In the genomic region with DNA sequence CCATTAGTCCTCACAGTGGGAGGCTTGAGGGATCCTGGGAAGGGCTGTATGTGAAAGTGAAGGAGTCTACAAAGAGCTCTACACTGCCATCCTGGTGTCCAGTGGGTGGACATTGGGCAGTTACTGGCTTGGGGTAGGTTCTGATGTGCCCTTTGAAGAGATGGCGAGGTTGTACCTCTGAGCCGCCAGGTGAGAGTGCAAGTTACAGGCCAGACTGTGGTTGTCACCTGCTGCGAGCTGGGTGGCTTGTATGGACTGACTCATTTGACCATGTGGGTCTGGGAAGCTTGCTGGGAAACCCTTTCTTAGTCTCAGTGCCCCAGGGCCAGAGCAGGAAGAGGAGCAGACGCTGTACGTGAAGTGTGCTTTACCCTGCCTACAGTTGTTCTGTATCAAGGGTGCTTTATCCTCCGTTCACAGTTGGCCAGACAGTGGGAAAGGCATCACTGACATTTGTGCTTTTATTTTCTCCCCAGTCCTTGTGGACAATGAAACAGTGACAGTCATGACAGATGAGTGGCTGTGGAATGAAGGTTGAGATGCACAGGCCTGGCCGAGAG, we compare ENCODE assay signal across 24 mouse cellular contexts. TPM values are rescaled to one million over a fixed set of nuclear protein-coding genes. Genes with fewer than 3 reads are reported as not detected.
A peak's percentile ranks its signal among the peaks of the same experiment; 100 is the strongest.
DNase-seq lines count a peak whose midpoint lies in the region; ATAC-seq and TF ChIP-seq lines count a peak whose summit lies in the region.
"Had no signal": no experiment of that assay in that cellular context is flagged by ENCODE, and none has a peak within 500 bp of the region (broad histone marks: within the 10 kb centered on the region; RNA-seq: fewer than 3 reads in every experiment).

No protein-coding gene starts in this region.

- H3K36me3 ChIP-seq in heart, embryonic 12.5 days = peaks cover 16% of the 10 kb centered on the region; the same call in 1 of the 2 replicates
- 0 out of 2 replicates have a peak, but pooled peaks cover 2% of the 10 kb centered on the region for H3K36me3 ChIP-seq in neural tube, embryonic 13.5 days
- H3K36me3 ChIP-seq: intestine, embryonic 15.5 days had no signal

- no peaks in the 10 kb centered on the region for H3K27me3 ChIP-seq in heart, embryonic 12.5 days (replicated peaks)
- no peaks in the 10 kb centered on the region for H3K27me3 ChIP-seq in neural tube, embryonic 13.5 days
- H3K27me3 ChIP-seq: forebrain, embryonic 13.5 days; intestine, embryonic 15.5 days; Patski had no signal

- WGBS in heart, embryonic 12.5 days = 53% methylated on average over 7 of the region's 7 CpGs
- WGBS in neural tube, embryonic 13.5 days = 45% methylated on average over 7 of the region's 7 CpGs

- peak; percentile 44 for DNase-seq in cerebellum, adult 11 months
- DNase-seq in heart, adult 11 months = no peak
- DNase-seq in layer of hippocampus, adult 2 months (ENCODE audit: low spot score in 2 of 2) = no peak
- DNase-seq in layer of hippocampus, postnatal 36 days = no peak
- no peak for DNase-seq in adrenal gland, postnatal 4 days (ENCODE audit: low spot score in 2 of 2)
- DNase-seq: adrenal gland, postnatal 10 days; gastrocnemius, postnatal 10 days; heart, adult 18-20 months; heart, postnatal 36 days; kidney, adult 9 months; kidney, postnatal 36 days; layer of hippocampus, adult 9-11 months; lung, adult 18-20 months; right cerebral cortex, postnatal 14 days; spleen, adult 18-20 months; thymus, postnatal 36 days had no signal

- no peak for TF ChIP-seq CTCF in layer of hippocampus, adult 2 months (conservative IDR thresholded peaks at IDR 0.05)

- H3K9me3 ChIP-seq in heart, embryonic 12.5 days (replicated peaks) = no peaks in the 10 kb centered on the region
- no peaks in the 10 kb centered on the region for H3K9me3 ChIP-seq in neural tube, embryonic 13.5 days
- H3K9me3 ChIP-seq: forebrain, embryonic 13.5 days; intestine, embryonic 15.5 days; midbrain, embryonic 10.5 days had no signal

- no peak overlapping the region for H3K4me3 ChIP-seq in heart, embryonic 12.5 days
- H3K4me3 ChIP-seq in layer of hippocampus, adult 2 months = no peak overlapping the region
- H3K4me3 ChIP-seq in neural tube, embryonic 13.5 days = no peak overlapping the region
- H3K4me3 ChIP-seq: forebrain, embryonic 13.5 days; intestine, embryonic 15.5 days; midbrain, embryonic 10.5 days had no signal

- no peak overlapping the region for H3K27ac ChIP-seq in heart, embryonic 12.5 days (ENCODE audit: poor library complexity, severe bottlenecking)
- 0 out of 2 replicates have a peak overlapping the region, but pooled peaks have one; percentile 20 for H3K27ac ChIP-seq in layer of hippocampus, adult 2 months
- H3K27ac ChIP-seq in neural tube, embryonic 13.5 days (replicated peaks) = peak overlapping the region; percentile 39
- H3K27ac ChIP-seq: forebrain, embryonic 13.5 days; intestine, embryonic 15.5 days; midbrain, embryonic 10.5 days had no signal

- H3K4me2 ChIP-seq in heart, embryonic 12.5 days = no peak overlapping the region
- H3K4me2 ChIP-seq in neural tube, embryonic 13.5 days = no peak overlapping the region
- H3K4me2 ChIP-seq: forebrain, embryonic 13.5 days; intestine, embryonic 15.5 days; liver, embryonic 11.5 days had no signal

- no peak for ATAC-seq in cerebellum, adult (ENCODE audit: insufficient number of reproducible peaks, low FRiP score, low TSS enrichment)
- no peak for ATAC-seq in heart, embryonic 12.5 days (ENCODE audit: insufficient number of reproducible peaks, low FRiP score)
- no peak for ATAC-seq in neural tube, embryonic 13.5 days (ENCODE audit: low read depth)
- ATAC-seq: forebrain, embryonic 13.5 days; intestine, embryonic 15.5 days; Patski had no signal

- H3K4me1 ChIP-seq in heart, embryonic 12.5 days (replicated peaks) = peaks cover 66% of the 10 kb centered on the region
- H3K4me1 ChIP-seq in neural tube, embryonic 13.5 days (replicated peaks) = peaks cover 67% of the 10 kb centered on the region

- H3K9ac ChIP-seq in heart, embryonic 12.5 days = 0 out of 2 replicates have a peak overlapping the region, but pooled peaks have one; percentile 16
- no peak overlapping the region for H3K9ac ChIP-seq in neural tube, embryonic 13.5 days
- H3K9ac ChIP-seq: forebrain, embryonic 13.5 days; intestine, embryonic 15.5 days had no signal

RNA-seq across cellular contexts. Expression of gene Arhgef7, which starts 43.1 kb away (rescaled TPM):
- 70.5 and 75.3 TPM in 2 replicates for polyA plus RNA-seq in heart, embryonic 12.5 days (2016; fragmentation: Nextera tagmentation; extraction: Ambion mirVana)
- 100 to 1,000 TPM; 120 to 123 TPM for total RNA-seq in layer of hippocampus, adult 2 months (2021)
- 100 to 1,000 TPM; 122 to 126 TPM for total RNA-seq in layer of hippocampus, postnatal 36 days (2021)
- polyA plus RNA-seq in neural tube, embryonic 13.5 days (2015; fragmentation: Nextera tagmentation; extraction: Ambion mirVana) = 60.7 and 61.6 TPM in 2 replicates
- total RNA-seq in adrenal gland, postnatal 4 days (2021) = 10 to 100 TPM; 72.8 to 74.1 TPM
